Mouse (Mus musculus): ENCODE data around the gene Cdkn3. TPM values are rescaled to one million over a fixed set of nuclear protein-coding genes. Genes with fewer than 3 reads are reported as not detected.

Cdkn3 gene
- polyA plus RNA-seq (2014; fragmentation: Illumina TruSeq; extraction: RNeasy Lipid Tissue Mini Kit (QIAGEN cat#74804); ENCODE audit: low read depth, low replicate concordance) = not detected

DNA sequence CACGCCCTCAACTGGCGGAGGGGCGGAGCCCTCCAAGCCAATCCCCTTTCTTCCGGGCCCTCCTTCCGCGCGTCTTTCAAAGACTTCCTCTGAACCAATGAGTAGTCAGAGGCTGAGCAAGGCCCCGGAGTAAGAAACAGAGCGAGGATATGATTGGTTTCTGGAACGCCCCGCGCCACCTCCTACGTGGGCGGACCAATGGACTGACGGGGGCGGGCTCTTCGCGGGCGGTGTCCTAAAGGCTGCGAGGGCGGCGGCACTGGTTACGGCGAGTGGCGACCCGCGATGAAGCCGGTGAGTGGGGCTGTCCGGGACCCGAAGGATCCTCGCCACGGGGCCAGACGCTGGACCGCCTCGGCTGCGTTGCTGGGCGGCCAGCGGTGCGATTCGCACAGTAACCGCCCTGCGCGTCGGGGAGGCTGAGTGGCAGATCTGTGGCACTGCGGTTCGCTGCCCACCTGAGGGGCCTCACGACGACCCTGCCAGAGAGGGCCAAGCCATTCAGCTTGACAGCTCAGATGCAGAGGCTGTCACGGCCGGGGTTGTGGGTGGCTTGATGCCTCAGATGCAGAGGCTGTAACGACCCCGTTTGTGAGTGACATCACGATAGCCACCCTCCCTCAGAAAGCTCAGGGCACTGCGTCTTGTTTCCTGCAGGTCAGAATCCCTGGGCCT lies at the start of gene Cdkn3:
Gene Cdkn3 (plus strand): TSS at position 187 of the 675 bp plus-strand sequence.

GRCm38 (mm10) chr14:46787787-46788504 lies 27.6 kb downstream of the Cdkn3 start, which contains the start of gene Cnih1:
Cnih1 (minus strand) TSS chr14:46788411.

Other genes starting within 250 kb of the Cdkn3 start
- gene Cnih1, start 27.9 kb downstream of the Cdkn3 start, polyA plus RNA-seq (2014; fragmentation: Illumina TruSeq; extraction: RNeasy Lipid Tissue Mini Kit (QIAGEN cat#74804); ENCODE audit: low read depth, low replicate concordance) = 251 TPM
- gene Gmfb, start 61.7 kb downstream of the Cdkn3 start, polyA plus RNA-seq (2014; fragmentation: Illumina TruSeq; extraction: RNeasy Lipid Tissue Mini Kit (QIAGEN cat#74804); ENCODE audit: low read depth, low replicate concordance) = 267 TPM
- 59.6 TPM for gene Cgrrf1, start 71.6 kb downstream of the Cdkn3 start, polyA plus RNA-seq (2014; fragmentation: Illumina TruSeq; extraction: RNeasy Lipid Tissue Mini Kit (QIAGEN cat#74804); ENCODE audit: low read depth, low replicate concordance)
- gene Samd4, start 122.3 kb downstream of the Cdkn3 start, polyA plus RNA-seq (2014; fragmentation: Illumina TruSeq; extraction: RNeasy Lipid Tissue Mini Kit (QIAGEN cat#74804); ENCODE audit: low read depth, low replicate concordance) = 4.1 TPM

All from kidney, adult 10 weeks (tissue).